Mouse (Mus musculus): ENCODE measurements at regions not wholly inside any gene's neighbourhood (a gene's known extent, or its start where the extent isn't known, plus 50 kb on each side); places are given as distances from the start of the nearest gene placed in this dataset.
A peak's percentile ranks its signal among the peaks of the same experiment; 100 is the strongest.

DNA sequence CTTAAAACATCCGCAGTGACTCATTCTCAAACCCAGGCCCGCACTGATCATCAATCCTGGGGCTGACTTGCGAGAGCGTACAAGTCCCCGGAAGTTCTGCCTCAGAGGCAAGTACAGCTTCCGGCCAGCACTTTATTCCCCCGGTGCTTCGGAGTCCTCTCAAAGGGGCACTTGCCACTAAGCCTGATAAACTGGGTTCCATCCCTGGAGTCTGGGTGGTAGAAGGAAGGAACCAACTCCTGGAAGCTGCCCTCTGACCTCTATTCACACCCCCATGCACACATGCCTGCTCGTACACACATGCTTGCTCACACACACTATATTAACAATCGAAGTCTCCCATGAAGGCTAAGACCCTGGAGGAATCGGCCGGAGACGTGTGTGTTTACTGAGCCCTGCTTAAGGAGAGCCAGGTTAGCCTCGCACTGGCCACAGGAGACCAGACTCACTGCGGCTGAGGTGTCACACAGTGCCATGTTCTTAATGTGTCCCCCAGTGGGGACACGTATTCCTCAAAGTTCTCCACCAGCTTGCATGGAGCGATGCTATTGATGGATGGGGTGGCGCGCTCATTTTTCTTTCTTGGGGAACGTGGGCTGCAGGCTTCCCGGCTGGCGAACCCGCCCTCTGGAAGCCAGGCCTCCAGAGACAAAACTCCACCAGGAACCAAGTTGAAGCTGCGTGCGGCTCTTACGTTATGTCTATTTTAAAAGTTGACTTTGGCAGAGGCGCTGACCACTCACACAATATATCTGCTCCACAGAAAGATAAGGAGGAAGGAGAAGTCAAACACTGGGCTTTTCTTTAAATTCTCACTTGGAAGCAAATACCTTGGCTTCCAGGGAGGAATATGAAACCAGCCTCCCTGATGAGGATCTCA lies 142.2 kb downstream of the Setd4 start:
- H3K4me2 ChIP-seq (replicated peaks; ENCODE audit: low read depth, low read length), result no peak overlapping the region
- no peaks in the 10 kb centered on the region for H3K27me3 ChIP-seq (ENCODE audit: control insufficient read depth, insufficient read depth, low read length)
- ATAC-seq (ENCODE audit: low FRiP score, low TSS enrichment), result 0 out of 2 replicates have a peak, but pooled peaks have one; percentile 18
- no peaks in the 10 kb centered on the region for H3K36me3 ChIP-seq (ENCODE audit: control insufficient read depth, insufficient read depth, low read length)
- no peak overlapping the region for H3K27ac ChIP-seq (ENCODE audit: low read depth, low read length)
- peaks cover 10% of the 10 kb centered on the region; the same call in 1 of the 2 replicates for H3K4me1 ChIP-seq (ENCODE audit: control insufficient read depth, insufficient read depth, low read length)
- no peak overlapping the region for H3K9ac ChIP-seq (ENCODE audit: low read depth, low read length)
- no peaks in the 10 kb centered on the region for H3K9me3 ChIP-seq (ENCODE audit: control insufficient read depth, low read length)
- 55% methylated on average over 27 of the region's 27 CpGs for WGBS
- no peak overlapping the region for H3K4me3 ChIP-seq (ENCODE audit: low read length)

DNA sequence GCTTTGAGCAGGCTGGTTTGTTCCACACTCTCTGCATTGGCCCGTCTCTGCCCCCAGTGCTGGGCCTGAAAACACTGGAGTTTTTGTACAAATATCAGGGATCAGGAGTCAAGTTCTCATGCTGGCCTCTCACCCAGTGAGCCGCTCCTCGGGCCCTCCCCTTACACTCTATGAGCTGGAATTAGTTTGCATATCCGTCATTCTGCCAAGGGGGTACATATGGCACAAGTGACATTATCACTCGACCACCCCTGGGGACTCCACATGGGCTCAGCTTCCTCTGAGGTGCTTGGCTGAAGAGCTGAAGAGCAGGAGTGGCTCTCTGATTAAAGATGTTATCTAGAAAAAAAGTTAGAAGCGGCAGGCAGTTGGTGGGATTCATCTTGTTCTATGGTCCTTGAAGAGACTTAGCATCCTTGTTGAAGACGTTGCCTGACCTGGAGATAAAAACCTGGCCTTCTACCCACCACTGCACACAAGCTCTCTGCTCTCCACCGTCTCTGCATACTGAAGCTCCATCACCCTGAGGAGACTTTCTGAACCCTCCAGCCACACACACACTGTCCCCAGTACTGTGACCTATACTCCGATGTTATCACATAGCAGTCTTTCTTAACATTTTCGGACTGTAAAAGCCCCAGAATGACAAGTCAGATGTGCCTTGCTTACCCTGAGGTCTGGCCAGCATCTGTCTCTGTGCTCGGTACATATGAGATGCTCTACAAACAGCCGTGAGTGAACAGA lies 144.2 kb downstream of the Setd4 start:
- WGBS, result 51% methylated on average over 12 of the region's 12 CpGs
- no peak overlapping the region for H3K27ac ChIP-seq (ENCODE audit: low read depth, low read length)
- H3K4me1 ChIP-seq (ENCODE audit: control insufficient read depth, insufficient read depth, low read length), result peaks cover 10% of the 10 kb centered on the region; the same call in 1 of the 2 replicates
- ATAC-seq (ENCODE audit: low FRiP score, low TSS enrichment), result no peak
- H3K9ac ChIP-seq (ENCODE audit: low read depth, low read length), result no peak overlapping the region
- H3K27me3 ChIP-seq (ENCODE audit: control insufficient read depth, insufficient read depth, low read length), result no peaks in the 10 kb centered on the region
- H3K4me2 ChIP-seq (replicated peaks; ENCODE audit: low read depth, low read length), result peak overlapping the region; percentile 17; the same call in 1 of the 2 replicates
- H3K4me3 ChIP-seq (ENCODE audit: low read length), result no peak overlapping the region
- H3K36me3 ChIP-seq (ENCODE audit: control insufficient read depth, insufficient read depth, low read length), result no peaks in the 10 kb centered on the region
- no peaks in the 10 kb centered on the region for H3K9me3 ChIP-seq (ENCODE audit: control insufficient read depth, low read length)

DNA sequence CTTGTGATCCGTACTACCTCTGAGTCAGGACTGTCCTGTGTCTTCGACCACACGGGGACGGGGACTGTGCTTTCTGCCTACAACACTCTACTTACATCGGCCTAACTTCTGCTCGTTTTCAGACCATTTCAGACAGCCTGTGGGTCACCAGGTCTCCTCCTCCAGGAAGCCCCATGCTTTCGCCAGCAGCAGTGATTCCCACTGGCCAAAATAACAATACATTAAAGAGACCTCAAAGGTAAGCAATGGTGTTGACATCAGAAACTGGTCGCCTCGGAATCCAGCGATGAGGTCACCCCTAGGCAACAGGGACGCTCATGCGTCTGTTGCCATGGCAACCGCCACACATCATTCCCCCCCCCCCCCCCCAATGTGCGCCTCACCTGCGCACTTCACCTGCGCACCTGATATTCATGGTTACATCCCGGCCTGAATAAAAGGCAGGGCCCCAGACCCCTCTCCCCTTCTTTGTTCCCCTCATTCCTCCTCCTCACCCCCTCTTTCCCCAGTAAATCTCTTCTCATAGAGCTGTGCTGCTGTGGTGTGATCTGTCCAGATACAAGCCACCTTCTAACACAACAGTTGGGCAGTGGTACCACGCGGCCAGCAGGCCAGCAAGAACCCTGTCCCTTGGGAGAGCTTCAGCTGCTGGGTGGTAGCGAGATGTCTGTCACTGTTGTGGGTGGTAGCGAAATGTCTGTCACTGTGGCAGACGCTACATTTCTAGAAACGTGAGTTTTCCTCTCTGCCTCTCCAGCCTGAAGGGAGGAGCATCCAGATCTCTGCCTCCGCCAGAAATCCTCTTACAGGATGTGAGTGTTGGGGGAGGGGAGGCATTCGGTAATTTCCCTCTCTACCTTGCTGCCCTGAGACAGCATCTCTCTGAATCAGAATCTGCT lies 145.0 kb downstream of the Setd4 start:
- ATAC-seq (ENCODE audit: low FRiP score, low TSS enrichment), result no peak; the same call in 1 of the 2 replicates
- Histone ChIP-seq H3K36me3 (ENCODE audit: control insufficient read depth, insufficient read depth, low read length) (no peaks in the 10 kb centered on the region), H3K27ac (ENCODE audit: low read depth, low read length) (no peak overlapping the region), H3K9ac (ENCODE audit: low read depth, low read length) (no peak overlapping the region), H3K27me3 (ENCODE audit: control insufficient read depth, insufficient read depth, low read length) (no peaks in the 10 kb centered on the region), H3K9me3 (ENCODE audit: control insufficient read depth, low read length) (no peaks in the 10 kb centered on the region), H3K4me2 (replicated peaks; ENCODE audit: low read depth, low read length) (peak overlapping the region; percentile 17; the same call in 1 of the 2 replicates), H3K4me3 (ENCODE audit: low read length) (no peak overlapping the region), H3K4me1 (ENCODE audit: control insufficient read depth, insufficient read depth, low read length) (peaks cover 10% of the 10 kb centered on the region; the same call in 1 of the 2 replicates)
- WGBS, result 48% methylated on average over 24 of the region's 25 CpGs

DNA sequence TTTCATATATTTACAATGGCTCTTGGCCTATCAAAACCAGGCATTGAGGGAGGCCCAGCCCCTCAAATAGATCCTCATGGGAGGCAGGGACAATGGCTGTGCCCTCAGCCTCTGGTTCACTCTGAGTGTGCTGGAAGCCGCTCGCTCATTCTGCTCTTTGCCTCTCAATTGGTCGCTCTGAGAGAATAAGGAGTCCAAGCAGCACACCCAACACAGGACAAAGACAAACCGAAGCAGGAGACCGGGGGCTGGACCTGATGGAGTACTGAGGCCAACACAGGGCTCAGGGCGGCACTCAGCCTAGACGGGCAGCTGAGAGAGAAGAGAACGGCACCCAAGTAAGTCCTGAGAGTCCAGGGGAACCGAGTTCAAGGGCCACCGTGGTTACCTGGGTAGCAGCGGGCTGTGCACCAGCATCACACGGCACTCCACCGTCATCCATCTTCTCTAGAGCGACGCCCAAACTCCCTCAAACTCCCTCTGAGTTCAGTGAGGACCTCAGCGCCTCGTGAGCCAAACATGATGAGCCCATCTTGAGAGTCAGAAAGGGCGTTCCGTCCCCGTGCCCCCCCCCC lies 145.8 kb downstream of the Setd4 start:
- WGBS, result 91% methylated on average over 19 of the region's 20 CpGs

DNA sequence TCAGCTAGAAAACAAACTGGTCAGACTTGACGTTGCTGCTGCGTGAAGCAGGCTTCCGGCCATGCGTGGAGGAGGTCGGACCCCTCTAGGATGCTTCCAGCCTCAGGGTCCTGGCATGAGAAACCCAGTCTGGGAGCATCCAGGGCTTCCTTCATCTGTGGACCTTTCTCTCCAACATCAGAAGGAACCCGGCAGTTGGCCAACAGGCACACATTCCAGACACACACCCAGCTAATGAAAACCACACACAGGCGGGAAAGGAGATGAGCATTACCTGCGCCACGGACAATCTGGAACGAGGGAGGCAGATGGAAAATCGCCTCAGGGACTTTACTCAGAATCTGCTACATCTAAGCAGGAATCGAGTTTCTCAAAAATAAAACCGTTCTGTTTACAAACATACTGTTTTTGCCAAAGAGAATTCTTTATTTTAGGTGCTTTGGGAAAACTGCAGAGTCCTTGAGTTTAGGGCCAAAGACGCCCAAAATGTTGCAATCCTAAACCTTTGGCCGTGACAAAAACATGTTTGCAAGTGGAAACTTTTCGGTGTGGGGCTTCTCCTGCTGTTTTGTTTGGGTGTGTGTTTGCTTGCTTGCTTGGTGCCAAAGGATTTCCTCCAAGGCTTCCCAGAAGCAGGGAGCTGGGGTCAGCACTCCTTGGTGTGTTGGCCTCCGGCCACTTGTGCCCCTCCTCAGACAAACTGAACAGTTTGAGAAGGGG lies 147.0 kb downstream of the Setd4 start:
- 85% methylated on average over 17 of the region's 17 CpGs for WGBS
- no peak overlapping the region for H3K9ac ChIP-seq (ENCODE audit: low read depth, low read length)
- no peak for ATAC-seq (ENCODE audit: low FRiP score, low TSS enrichment)

More for the DNA sequence above, 145.8 kb downstream of the Setd4 start:
- Histone ChIP-seq H3K4me1 (ENCODE audit: control insufficient read depth, insufficient read depth, low read length) (peaks cover 10% of the 10 kb centered on the region; the same call in 1 of the 2 replicates), H3K9me3 (ENCODE audit: control insufficient read depth, low read length) (no peaks in the 10 kb centered on the region), H3K36me3 (ENCODE audit: control insufficient read depth, insufficient read depth, low read length) (no peaks in the 10 kb centered on the region), H3K4me2 (replicated peaks; ENCODE audit: low read depth, low read length) (no peak overlapping the region), H3K4me3 (ENCODE audit: low read length) (no peak overlapping the region), H3K27me3 (ENCODE audit: control insufficient read depth, insufficient read depth, low read length) (no peaks in the 10 kb centered on the region), H3K9ac (ENCODE audit: low read depth, low read length) (no peak overlapping the region), H3K27ac (ENCODE audit: low read depth, low read length) (no peak overlapping the region)
- ATAC-seq (ENCODE audit: low FRiP score, low TSS enrichment), result no peak

DNA sequence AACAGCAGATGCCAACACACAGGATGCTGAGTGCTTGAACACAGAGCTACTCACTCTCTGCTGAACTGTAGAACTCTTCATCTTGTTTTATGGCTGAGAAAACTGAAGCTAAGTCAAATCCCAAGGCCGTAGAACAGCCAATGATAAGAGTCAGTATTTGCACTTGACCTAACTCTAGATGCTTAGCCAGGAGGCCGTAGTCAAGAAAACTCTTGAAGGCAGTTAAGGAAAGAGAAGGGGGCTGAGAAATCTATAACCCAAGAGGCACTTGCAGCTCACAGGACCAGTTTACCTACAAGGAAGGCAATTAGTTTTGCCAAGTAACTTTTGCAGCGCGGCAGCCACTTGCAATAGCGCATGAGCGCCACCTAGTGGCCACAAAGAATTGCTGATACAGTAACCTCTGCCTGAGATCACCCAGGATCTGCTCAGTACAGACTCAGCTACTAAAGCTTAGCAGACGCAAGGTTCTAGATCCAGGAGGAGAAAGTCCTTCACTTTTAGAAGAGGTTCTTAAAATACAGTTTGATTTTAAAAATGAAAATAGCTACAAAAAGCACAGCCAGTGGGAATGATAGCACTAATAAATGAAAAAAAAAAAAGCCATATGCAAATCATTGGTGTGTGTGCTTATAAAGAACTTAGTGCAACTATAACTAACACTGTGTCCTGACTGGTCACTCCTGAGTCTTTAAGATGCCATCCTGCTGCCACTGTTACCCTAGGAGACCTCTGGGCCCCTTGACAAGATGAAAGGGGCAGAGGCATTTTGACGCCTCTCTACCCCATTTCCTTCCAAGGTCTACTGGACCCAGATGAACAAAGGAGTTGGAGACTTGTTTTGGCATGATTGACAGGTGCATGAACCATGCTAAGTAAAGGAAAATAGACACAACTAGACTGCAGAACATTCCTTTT lies 149.5 kb downstream of the Setd4 start:
- Histone ChIP-seq H3K9ac (ENCODE audit: low read depth, low read length) (no peak overlapping the region), H3K4me1 (ENCODE audit: control insufficient read depth, insufficient read depth, low read length) (peaks cover 10% of the 10 kb centered on the region; the same call in 1 of the 2 replicates), H3K4me3 (ENCODE audit: low read length) (no peak overlapping the region), H3K36me3 (ENCODE audit: control insufficient read depth, insufficient read depth, low read length) (no peaks in the 10 kb centered on the region), H3K27me3 (ENCODE audit: control insufficient read depth, insufficient read depth, low read length) (no peaks in the 10 kb centered on the region), H3K4me2 (replicated peaks; ENCODE audit: low read depth, low read length) (no peak overlapping the region), H3K9me3 (ENCODE audit: control insufficient read depth, low read length) (no peaks in the 10 kb centered on the region), H3K27ac (ENCODE audit: low read depth, low read length) (no peak overlapping the region)
- no peak for ATAC-seq (ENCODE audit: low FRiP score, low TSS enrichment)
- 22% methylated on average over 8 of the region's 8 CpGs for WGBS

More for the DNA sequence above, 147.0 kb downstream of the Setd4 start:
- Histone ChIP-seq H3K4me2 (replicated peaks; ENCODE audit: low read depth, low read length) (no peak overlapping the region), H3K36me3 (ENCODE audit: control insufficient read depth, insufficient read depth, low read length) (no peaks in the 10 kb centered on the region), H3K27me3 (ENCODE audit: control insufficient read depth, insufficient read depth, low read length) (no peaks in the 10 kb centered on the region), H3K27ac (ENCODE audit: low read depth, low read length) (no peak overlapping the region), H3K4me1 (ENCODE audit: control insufficient read depth, insufficient read depth, low read length) (peaks cover 10% of the 10 kb centered on the region; the same call in 1 of the 2 replicates), H3K9me3 (ENCODE audit: control insufficient read depth, low read length) (no peaks in the 10 kb centered on the region), H3K4me3 (ENCODE audit: low read length) (no peak overlapping the region)

DNA sequence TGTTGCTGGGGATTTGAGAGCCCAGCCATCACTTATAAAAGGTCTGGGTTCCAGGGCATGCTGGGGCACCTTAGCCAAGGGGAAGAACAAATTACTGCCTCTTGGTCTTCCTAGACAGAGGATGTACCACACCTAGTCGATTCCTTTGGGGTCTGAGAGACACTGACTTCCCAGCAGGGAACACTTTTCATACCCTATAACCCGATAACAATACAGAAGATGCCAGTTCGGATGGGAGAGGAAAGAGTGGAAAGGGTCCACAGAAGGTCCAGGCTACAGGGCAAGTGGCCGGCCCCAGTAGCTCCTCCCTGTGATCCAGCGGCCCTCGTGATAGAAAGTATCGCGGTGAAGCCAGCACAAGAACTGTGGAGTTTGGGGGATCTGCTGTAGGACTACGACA lies 150.8 kb downstream of the Setd4 start:
- no peaks in the 10 kb centered on the region for H3K36me3 ChIP-seq (ENCODE audit: control insufficient read depth, insufficient read depth, low read length)
- H3K9me3 ChIP-seq (ENCODE audit: control insufficient read depth, low read length), result no peaks in the 10 kb centered on the region
- no peak for ATAC-seq (ENCODE audit: low FRiP score, low TSS enrichment)
- H3K27me3 ChIP-seq (ENCODE audit: control insufficient read depth, insufficient read depth, low read length), result no peaks in the 10 kb centered on the region
- H3K4me1 ChIP-seq (ENCODE audit: control insufficient read depth, insufficient read depth, low read length), result peaks cover 3% of the 10 kb centered on the region; the same call in 1 of the 2 replicates
- H3K4me3 ChIP-seq (ENCODE audit: low read length), result no peak overlapping the region
- H3K9ac ChIP-seq (ENCODE audit: low read depth, low read length), result no peak overlapping the region
- 75% methylated on average over 9 of the region's 9 CpGs for WGBS
- no peak overlapping the region for H3K4me2 ChIP-seq (replicated peaks; ENCODE audit: low read depth, low read length)
- no peak overlapping the region for H3K27ac ChIP-seq (ENCODE audit: low read depth, low read length)
